Mouse (Mus musculus) limb, embryonic 10.5 days (tissue): ENCODE measurements around the gene Smim14. TPM values are rescaled to one million over a fixed set of nuclear protein-coding genes. Genes with fewer than 3 reads are reported as not detected.
"Not testable (repeated sequence)": the region's sequence is repeated elsewhere in the genome, so short reads cannot be mapped to it uniquely, and the experiment has no call there.

Source experiments
- DNase-seq: peaks from one replicate; pipeline ENCODE4 v3.0.0-alpha.2; 2017; ENCODE audit warnings: low spot score
- H3K27ac ChIP-seq: fragments of 300-500 bp; sonication (generic); 2 replicates; pipeline ENCODE4 v1.5.1; 2016; ENCODE audit warnings: mild to moderate bottlenecking
- H3K27me3 ChIP-seq: fragments of 300-500 bp; sonication (generic); 2 replicates; pipeline ENCODE4 v1.6.1; 2016; ENCODE audit warnings: low read depth, mild to moderate bottlenecking; ENCODE audit not compliant: poor library complexity, severe bottlenecking
- H3K36me3 ChIP-seq: fragments of 300-500 bp; sonication (generic); 2 replicates; pipeline ENCODE4 v1.6.1; 2016; ENCODE audit warnings: mild to moderate bottlenecking, moderate library complexity
- H3K4me1 ChIP-seq: fragments of 300-500 bp; sonication (generic); 2 replicates; pipeline ENCODE4 v1.6.1; 2016
- H3K4me3 ChIP-seq: fragments of 300-500 bp; sonication (generic); 2 replicates; pipeline ENCODE4 v1.5.1; 2016; ENCODE audit warnings: mild to moderate bottlenecking, moderate library complexity
- H3K9me3 ChIP-seq: fragments of 300-500 bp; sonication (generic); replicated peaks from 2 replicates; pipeline ENCODE4 v1.6.1; 2016; ENCODE audit warnings: mild to moderate bottlenecking
- WGBS: fragments of 180-500 bp; shearing (Covaris S2); methylation state at CpG from one replicate; pipeline ENCODE4 v1.1.7; 2016; 5-methylcytosine and 5-hydroxymethylcytosine counted together
- polyA plus RNA-seq: library from polyadenylated mRNA; unstranded; fragments of >200 nt; fragmentation: Nextera tagmentation; extraction: Ambion mirVana; gene quantifications from 2 replicates; pipeline ENCODE4 v1.2.1, GENCODE M21; 2016

Smim14 gene
- polyA plus RNA-seq, 1 experiment from 2014 or later: 67.0 TPM

- peaks cover 23% of the 10 kb centered on the region for H3K4me1 ChIP-seq
Measured at GRCm38 (mm10) chr5:65538829-65539228, 1.8 kb upstream of the Smim14 start.

GRCm38 (mm10) chr5:65538121-65538520 is 1.1 kb upstream of the Smim14 start:
- peaks cover 28% of the 10 kb centered on the region for H3K36me3 ChIP-seq
- 2% methylated on average over 4 of the region's 4 CpGs for WGBS
- no peak for DNase-seq
- peaks cover 23% of the 10 kb centered on the region for H3K4me1 ChIP-seq
- H3K27me3 ChIP-seq: no peaks in the 10 kb centered on the region
- H3K4me3 ChIP-seq: peak overlapping the region; percentile 94
- H3K27ac ChIP-seq: peak overlapping the region; percentile 99
- H3K9me3 ChIP-seq: no peaks in the 10 kb centered on the region

More at GRCm38 (mm10) chr5:65538829-65539228, 1.8 kb upstream of the Smim14 start:
- H3K9me3 ChIP-seq: no peaks in the 10 kb centered on the region
- peaks cover 31% of the 10 kb centered on the region for H3K36me3 ChIP-seq
- H3K4me3 ChIP-seq: peak overlapping the region; percentile 94
- 64% methylated on average over 4 of the region's 4 CpGs for WGBS
- no peaks in the 10 kb centered on the region for H3K27me3 ChIP-seq
- no peak for DNase-seq
- no peak overlapping the region for H3K27ac ChIP-seq

- H3K27ac ChIP-seq: peak overlapping the region; percentile 99
- under 1% methylated on average over 51 of the region's 59 CpGs for WGBS
- H3K27me3 ChIP-seq: no peaks in the 10 kb centered on the region
- no peaks in the 10 kb centered on the region for H3K9me3 ChIP-seq
- DNase-seq: peak; percentile 88
- H3K36me3 ChIP-seq: peaks cover 25% of the 10 kb centered on the region
- peaks cover 23% of the 10 kb centered on the region for H3K4me1 ChIP-seq
- H3K4me3 ChIP-seq: peak overlapping the region; percentile 94
Measured at GRCm38 (mm10) chr5:65537420-65538071, 562 bp upstream of the Smim14 start.

GRCm38 (mm10) chr5:65536068-65536465 is 917 bp downstream of the Smim14 start:
- H3K4me3 ChIP-seq: peak overlapping the region; percentile 94
- H3K36me3 ChIP-seq: peaks cover 13% of the 10 kb centered on the region
- not testable (repeated sequence) for DNase-seq, H3K27me3 ChIP-seq, H3K9me3 ChIP-seq
- H3K4me1 ChIP-seq: peaks cover 23% of the 10 kb centered on the region
- 89% methylated on average over 10 of the region's 10 CpGs for WGBS
- H3K27ac ChIP-seq: peak overlapping the region; percentile 99

- H3K36me3 ChIP-seq: peaks cover 11% of the 10 kb centered on the region
- no peaks in the 10 kb centered on the region for H3K9me3 ChIP-seq
- no peaks in the 10 kb centered on the region for H3K27me3 ChIP-seq
- WGBS: 79% methylated on average over 5 of the region's 5 CpGs
- H3K4me3 ChIP-seq: no peak overlapping the region
- no peak overlapping the region for H3K27ac ChIP-seq
- peaks cover 23% of the 10 kb centered on the region for H3K4me1 ChIP-seq
- no peak for DNase-seq
Measured at GRCm38 (mm10) chr5:65535457-65536067, 1.4 kb downstream of the Smim14 start.

- no peak overlapping the region for H3K4me3 ChIP-seq
- DNase-seq: no peak
- H3K36me3 ChIP-seq: peaks cover 4% of the 10 kb centered on the region
- 73% methylated on average over 4 of the region's 4 CpGs for WGBS
- H3K9me3 ChIP-seq: no peaks in the 10 kb centered on the region
- H3K27ac ChIP-seq: no peak overlapping the region
- H3K27me3 ChIP-seq: no peaks in the 10 kb centered on the region
- H3K4me1 ChIP-seq: peaks cover 21% of the 10 kb centered on the region
Measured at GRCm38 (mm10) chr5:65534496-65534895, 2.5 kb downstream of the Smim14 start.

- WGBS: 85% methylated on average over 3 of the region's 3 CpGs
- no peaks in the 10 kb centered on the region for H3K36me3 ChIP-seq
- H3K4me3 ChIP-seq: no peak overlapping the region
- peaks cover 4% of the 10 kb centered on the region; the same call in 1 of the 2 replicates for H3K4me1 ChIP-seq
- H3K27me3 ChIP-seq: no peaks in the 10 kb centered on the region
- no peak overlapping the region for H3K27ac ChIP-seq
- H3K9me3 ChIP-seq: no peaks in the 10 kb centered on the region
- no peak for DNase-seq
Measured at GRCm38 (mm10) chr5:65531283-65531682, 5.7 kb downstream of the Smim14 start.

GRCm38 (mm10) chr5:65525674-65526443 is 11.1 kb downstream of the Smim14 start:
- Histone ChIP-seq H3K27ac (no peak overlapping the region), H3K4me1 (peaks cover 4% of the 10 kb centered on the region; the same call in 1 of the 2 replicates), H3K27me3 (no peaks in the 10 kb centered on the region), H3K36me3 (no peaks in the 10 kb centered on the region), H3K4me3 (no peak overlapping the region), H3K9me3 (no peaks in the 10 kb centered on the region)
- 15% methylated on average over 8 of the region's 8 CpGs for WGBS
- no peak for DNase-seq

GRCm38 (mm10) chr5:65524831-65525230 is 12.2 kb downstream of the Smim14 start:
- WGBS: 83% methylated on average over 4 of the region's 4 CpGs
- no peak for DNase-seq
- Histone ChIP-seq H3K4me3 (no peak overlapping the region), H3K36me3 (no peaks in the 10 kb centered on the region), H3K27me3 (no peaks in the 10 kb centered on the region), H3K9me3 (no peaks in the 10 kb centered on the region), H3K27ac (no peak overlapping the region), H3K4me1 (peaks cover 4% of the 10 kb centered on the region; the same call in 1 of the 2 replicates)

- Histone ChIP-seq H3K36me3 (no peaks in the 10 kb centered on the region), H3K4me3 (no peak overlapping the region), H3K9me3 (no peaks in the 10 kb centered on the region), H3K27me3 (no peaks in the 10 kb centered on the region), H3K4me1 (peaks cover 4% of the 10 kb centered on the region; the same call in 1 of the 2 replicates), H3K27ac (no peak overlapping the region)
- WGBS: 82% methylated on average over 1 of the region's 1 CpGs
- no peak for DNase-seq
Measured at GRCm38 (mm10) chr5:65521803-65522202, 15.2 kb downstream of the Smim14 start.

- Histone ChIP-seq H3K36me3 (no peaks in the 10 kb centered on the region), H3K27me3 (no peaks in the 10 kb centered on the region), H3K4me1 (peaks cover 4% of the 10 kb centered on the region; the same call in 1 of the 2 replicates), H3K9me3 (no peaks in the 10 kb centered on the region), H3K4me3 (no peak overlapping the region), H3K27ac (no peak overlapping the region)
- 67% methylated on average over 5 of the region's 5 CpGs for WGBS
- no peak for DNase-seq
Measured at GRCm38 (mm10) chr5:65514635-65515278, 22.2 kb downstream of the Smim14 start.

- WGBS: 81% methylated on average over 3 of the region's 3 CpGs
- Histone ChIP-seq H3K36me3 (no peaks in the 10 kb centered on the region), H3K27me3 (no peaks in the 10 kb centered on the region), H3K9me3 (no peaks in the 10 kb centered on the region), H3K4me3 (no peak overlapping the region), H3K4me1 (peaks cover 4% of the 10 kb centered on the region; the same call in 1 of the 2 replicates), H3K27ac (no peak overlapping the region)
- no peak for DNase-seq
Measured at GRCm38 (mm10) chr5:65513506-65513905, 23.5 kb downstream of the Smim14 start.
